Mouse (Mus musculus): ENCODE results near the gene Bglap3.
A peak's percentile ranks its signal among the peaks of the same experiment; 100 is the strongest.

The Bglap3 gene

DNA sequence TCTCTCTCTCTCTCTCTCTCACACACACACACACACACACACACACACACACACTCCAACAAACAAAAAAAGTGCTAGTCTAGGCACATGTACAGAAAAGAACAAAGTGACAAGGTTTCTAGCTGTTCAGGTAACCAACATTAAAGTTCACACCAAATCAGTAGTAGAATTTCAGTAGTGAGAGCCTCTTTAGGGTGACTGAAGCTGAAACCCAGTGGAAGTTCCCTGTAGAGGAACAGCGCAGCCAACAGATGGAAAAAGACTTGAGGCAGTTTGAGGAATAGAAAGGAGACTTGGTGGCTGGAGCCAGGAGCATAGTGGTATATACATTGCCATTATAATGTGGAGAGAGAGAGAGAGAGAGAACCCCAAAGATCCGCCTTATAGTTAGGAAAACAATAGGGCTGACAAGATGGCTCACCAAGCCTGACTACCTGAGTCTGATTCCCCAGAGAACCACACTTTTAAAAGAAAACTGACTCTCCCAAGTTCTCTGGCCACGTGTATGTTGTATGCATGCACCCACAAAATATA, 37.6 kb downstream of the Bglap3 start:
- no peak for DNase-seq

DNA sequence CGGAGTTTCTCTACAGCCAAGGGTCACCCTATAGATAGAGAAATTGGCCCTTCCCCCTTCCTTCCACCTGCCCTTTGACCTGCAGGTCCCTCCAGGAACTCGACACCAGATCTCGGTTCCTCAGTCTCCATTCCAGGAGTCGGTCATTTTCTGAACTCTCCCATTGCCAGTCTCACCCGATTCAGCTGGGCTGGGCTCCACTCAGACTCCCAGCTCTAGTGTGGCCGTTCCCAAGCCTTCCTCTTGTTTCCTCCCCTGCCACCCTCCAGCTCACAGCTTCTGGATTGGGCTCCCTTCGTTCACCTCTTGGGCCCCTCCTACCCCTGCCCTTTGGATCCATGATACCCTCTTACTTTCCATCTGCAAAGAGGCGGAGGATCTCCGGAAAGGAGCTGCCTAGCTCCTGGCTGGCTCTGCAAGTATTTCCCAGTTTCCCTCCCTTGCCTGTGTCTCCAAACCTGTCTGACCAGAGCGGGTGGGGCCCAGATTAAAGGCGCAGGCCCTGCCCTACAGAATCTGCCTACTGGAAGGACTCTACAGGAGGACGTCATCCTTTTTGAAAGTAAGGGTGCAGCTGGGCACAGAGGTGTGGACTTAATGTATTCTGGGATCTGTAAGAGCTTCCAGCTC, 38.4 kb downstream of the Bglap3 start:
- DNase-seq = no peak

GRCm38 (mm10) chr3:88331282-88331681, 41.3 kb downstream of the Bglap3 start:
- DNase-seq = peak in 1 of 2 experiments; percentile 52

DNA sequence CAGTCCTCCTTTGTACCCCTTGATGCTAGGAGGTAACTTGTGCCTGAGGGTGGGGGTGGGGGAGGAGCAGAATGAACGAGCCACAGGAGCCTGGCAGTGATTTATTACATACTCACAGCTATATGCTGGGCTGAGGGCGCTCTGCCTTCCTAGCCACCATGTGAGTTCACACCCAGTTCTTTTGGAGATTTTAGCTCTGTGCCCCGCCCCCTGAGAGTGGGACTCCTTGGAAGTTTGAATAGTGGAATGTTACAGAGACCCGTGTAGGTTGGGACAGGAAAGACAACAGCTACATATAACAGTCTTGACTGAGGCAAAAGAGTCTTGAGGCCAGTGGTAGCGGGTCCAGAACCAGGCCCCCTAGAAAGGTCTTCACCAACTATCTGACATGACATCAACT, 43.6 kb downstream of the Bglap3 start:
- DNase-seq = no peak

GRCm38 (mm10) chr3:88324951-88325405, 47.6 kb downstream of the Bglap3 start, which contains the start of gene Glmp:
Glmp (plus strand) TSS chr3:88325023.
- peak in 1 of 2 experiments; percentile 43 for DNase-seq
